In the genomic region with DNA sequence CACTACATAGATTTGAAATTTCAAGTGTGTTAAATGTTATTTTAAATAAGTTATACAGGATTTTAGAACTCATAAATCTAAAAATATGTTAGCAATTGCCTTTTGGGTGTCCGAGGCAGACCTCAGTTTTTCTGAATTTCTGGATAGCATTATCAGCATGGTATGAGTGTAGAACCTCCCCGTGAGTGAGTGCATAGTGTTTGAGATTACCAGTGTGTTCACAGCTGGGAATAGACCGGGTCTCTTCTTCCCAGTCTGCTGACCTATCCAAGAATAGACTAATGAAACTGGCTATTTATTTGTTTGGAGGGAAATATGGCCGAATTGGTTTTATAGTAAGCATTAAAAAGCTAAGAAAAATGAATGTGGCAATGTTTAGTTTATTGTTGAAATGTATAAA, we compare ENCODE assay signal across 10 mouse cellular contexts. TPM values are rescaled to one million over a fixed set of nuclear protein-coding genes. Genes with fewer than 3 reads are reported as not detected.
A peak's percentile ranks its signal among the peaks of the same experiment; 100 is the strongest.
DNase-seq lines count a peak whose midpoint lies in the region; ATAC-seq and TF ChIP-seq lines count a peak whose summit lies in the region.
"Had no signal": no experiment of that assay in that cellular context is flagged by ENCODE, and none has a peak within 500 bp of the region (broad histone marks: within the 10 kb centered on the region; RNA-seq: fewer than 3 reads in every experiment).

No protein-coding gene starts in this region.

- ATAC-seq in heart, embryonic 14.5 days (ENCODE audit: insufficient number of reproducible peaks, insufficient read depth, low FRiP score, low read depth): no peak
- ATAC-seq in liver, embryonic 15.5 days (ENCODE audit: insufficient read depth): peak; percentile 38; the same call in 1 of the 2 replicates

- 15% methylated on average over 4 of the region's 4 CpGs for WGBS in heart, embryonic 14.5 days
- WGBS in liver, embryonic 15.5 days (ENCODE audit: insufficient replicate concordance): 25% methylated on average over 4 of the region's 4 CpGs

- H3K27ac ChIP-seq in heart, embryonic 14.5 days (replicated peaks in 1 of 2; ENCODE audit: control insufficient read depth in 1 of 2, insufficient read depth in 1 of 2, low read depth in 2 of 2, low read length in 2 of 2): peak overlapping the region in 1 of 2 experiments; percentile 61; a peak in 2 of 4 replicates
- no peak overlapping the region for H3K27ac ChIP-seq in CH12.LX (ENCODE audit: insufficient read depth, low read depth)
- no peak overlapping the region for H3K27ac ChIP-seq in MEL (ENCODE audit: control insufficient read depth, low read depth, low read length)
- H3K27ac ChIP-seq in liver, embryonic 15.5 days (replicated peaks): no peak overlapping the region

- peak overlapping the region; percentile 86 for H3K4me2 ChIP-seq in heart, embryonic 14.5 days (ENCODE audit: low read length)
- H3K4me2 ChIP-seq in CH12.LX (ENCODE audit: insufficient read depth, low read depth, poor library complexity, severe bottlenecking): peak overlapping the region; percentile 69; the same call in 1 of the 2 replicates
- H3K4me2 ChIP-seq in liver, embryonic 15.5 days: peak overlapping the region; percentile 87

- TF ChIP-seq RAD21 in CH12.LX (IDR thresholded peaks at IDR 0.05; ENCODE audit: low read depth, low read length) (no peak), MEL (IDR thresholded peaks at IDR 0.05; ENCODE audit: low read depth, low read length) (no peak)

- in situ Hi-C loops in CH12.LX (cut with MboI; ENCODE audit: low pct_ligation_motif_present, low pct_unique_long_range_greater_than_20kb, low sequenced_read_pairs): no loop called here

- TF ChIP-seq CTCF in CH12.LX (conservative IDR thresholded peaks at IDR 0.05 in 1 of 2, IDR thresholded peaks at IDR 0.05 in 1 of 2; ENCODE audit: low read depth in 2 of 2, low read length in 2 of 2): no peak
- no peak for TF ChIP-seq CTCF in MEL (IDR thresholded peaks at IDR 0.05 in 2 of 3, conservative IDR thresholded peaks at IDR 0.05 in 1 of 3; ENCODE audit: control insufficient read depth in 1 of 3, insufficient read depth in 1 of 3, low read depth in 2 of 3, low read length in 3 of 3, poor library complexity in 1 of 3, severe bottlenecking in 1 of 3)

- H3K79me2 ChIP-seq in CH12.LX (replicated peaks; ENCODE audit: control insufficient read depth, extremely low read depth, insufficient read depth, poor library complexity, severe bottlenecking): peaks cover 67% of the 10 kb centered on the region
- H3K79me2 ChIP-seq in MEL (ENCODE audit: control insufficient read depth, insufficient read depth, low read length, poor library complexity): peaks cover 64% of the 10 kb centered on the region

- no peaks in the 10 kb centered on the region for H3K27me3 ChIP-seq in heart, embryonic 14.5 days (ENCODE audit: control insufficient read depth, insufficient read depth, low read length)
- no peaks in the 10 kb centered on the region for H3K27me3 ChIP-seq in CH12.LX (replicated peaks)
- no peaks in the 10 kb centered on the region for H3K27me3 ChIP-seq in MEL (ENCODE audit: control insufficient read depth in 1 of 2, insufficient read depth in 2 of 2, low read length in 2 of 2)
- no peaks in the 10 kb centered on the region for H3K27me3 ChIP-seq in liver, embryonic 15.5 days
- H3K27me3 ChIP-seq: forebrain, embryonic 13.5 days; neural tube, embryonic 13.5 days had no signal

- TF ChIP-seq POLR2A in CH12.LX (IDR thresholded peaks at IDR 0.05; ENCODE audit: low read depth, low read length) (no peak), MEL (IDR thresholded peaks at IDR 0.05; ENCODE audit: control insufficient read depth in 1 of 2, insufficient read depth in 1 of 2, low read depth in 1 of 2, low read length in 2 of 2, poor library complexity in 1 of 2) (no peak)

- H3K9me3 ChIP-seq in heart, embryonic 14.5 days (ENCODE audit: control insufficient read depth, low read length): no peaks in the 10 kb centered on the region
- H3K9me3 ChIP-seq in CH12.LX (replicated peaks; ENCODE audit: low read length) (no peaks in the 10 kb centered on the region), MEL (replicated peaks; ENCODE audit: insufficient read depth, low read length) (no peaks in the 10 kb centered on the region)
- H3K9me3 ChIP-seq in liver, embryonic 15.5 days (replicated peaks): no peaks in the 10 kb centered on the region
- H3K9me3 ChIP-seq: forebrain, embryonic 13.5 days; G1E; neural tube, embryonic 13.5 days had no signal

- DNase-seq in heart, adult 8-10 months (ENCODE audit: low spot score): no peak
- no peak for DNase-seq in CH12.LX (ENCODE audit: extremely low read depth)
- peak; percentile 28 for DNase-seq in MEL (ENCODE audit: low read depth, low spot score)
- no peak for DNase-seq in right cerebral cortex, adult 18-20 months
- no peak for DNase-seq in cerebellum, adult 8-10 months

- dilution Hi-C loops in CH12.LX (cut with MboI; ENCODE audit: extremely low pct_ligation_motif_present, extremely low pct_unique_long_range_greater_than_20kb, low sequenced_read_pairs): no loop called here

- 0 out of 2 replicates have a peak, but pooled peaks have one; percentile 30 for TF ChIP-seq EP300 in CH12.LX (IDR thresholded peaks at IDR 0.05; ENCODE audit: low read length)
- TF ChIP-seq EP300 in MEL (IDR thresholded peaks at IDR 0.05; ENCODE audit: low read depth in 1 of 2, low read length in 2 of 2): peak in 1 of 2 experiments; percentile 9; a peak in 1 of 4 replicates

- H3K36me3 ChIP-seq in heart, embryonic 14.5 days (ENCODE audit: control insufficient read depth, insufficient read depth, low read length): no peaks in the 10 kb centered on the region
- H3K36me3 ChIP-seq in CH12.LX (replicated peaks in 1 of 2; ENCODE audit: control insufficient read depth in 1 of 2, insufficient read depth in 1 of 2, low read length in 1 of 2) (peaks cover 0 to 10% of the 10 kb centered on the region in 2 experiments), MEL (ENCODE audit: control insufficient read depth in 1 of 2, insufficient read depth in 2 of 2, low read length in 2 of 2) (peaks cover 0 to 23% of the 10 kb centered on the region in 2 experiments; a peak in 3 of 4 replicates)
- H3K36me3 ChIP-seq in liver, embryonic 15.5 days (replicated peaks): no peaks in the 10 kb centered on the region
- H3K36me3 ChIP-seq: neural tube, embryonic 13.5 days had no signal

- peaks cover 3 to 41% of the 10 kb centered on the region in 2 experiments for H3K4me1 ChIP-seq in heart, embryonic 14.5 days (ENCODE audit: control insufficient read depth in 2 of 2, insufficient read depth in 2 of 2, low read length in 2 of 2)
- H3K4me1 ChIP-seq in CH12.LX (ENCODE audit: control insufficient read depth in 1 of 2, insufficient read depth in 2 of 2) (peaks cover 11 to 71% of the 10 kb centered on the region in 2 experiments), MEL (ENCODE audit: control insufficient read depth in 1 of 2, insufficient read depth in 2 of 2, low read length in 2 of 2) (peaks cover 5 to 13% of the 10 kb centered on the region in 2 experiments)
- peaks cover 45% of the 10 kb centered on the region for H3K4me1 ChIP-seq in liver, embryonic 15.5 days (replicated peaks)

- peak overlapping the region; percentile 55 for H3K9ac ChIP-seq in heart, embryonic 14.5 days (ENCODE audit: low read length)
- H3K9ac ChIP-seq in CH12.LX (ENCODE audit: insufficient read depth, low read depth) (peak overlapping the region; percentile 39; the same call in 1 of the 2 replicates), MEL (ENCODE audit: control insufficient read depth, low read depth, low read length, poor library complexity, severe bottlenecking) (peak overlapping the region; percentile 73)
- H3K9ac ChIP-seq in liver, embryonic 15.5 days: no peak overlapping the region

- H3K4me3 ChIP-seq in heart, embryonic 14.5 days (ENCODE audit: control insufficient read depth in 1 of 2, insufficient read depth in 1 of 2, low read depth in 1 of 2, low read length in 2 of 2): peak overlapping the region in 1 of 2 experiments; percentile 51; a peak in 1 of 4 replicates
- H3K4me3 ChIP-seq in CH12.LX (replicated peaks in 1 of 3; ENCODE audit: low read depth in 2 of 3, low read length in 2 of 3, poor library complexity in 1 of 3): peak overlapping the region in 2 of 3 experiments; percentile 56 to 57
- peak overlapping the region in 1 of 2 experiments; percentile 65; a peak in 2 of 4 replicates for H3K4me3 ChIP-seq in MEL (ENCODE audit: control insufficient read depth in 1 of 2, insufficient read depth in 1 of 2, low read depth in 2 of 2, low read length in 2 of 2)
- H3K4me3 ChIP-seq in liver, embryonic 15.5 days (replicated peaks): no peak overlapping the region

TF ChIP-seq in CH12.LX, 34 proteins besides CTCF, POLR2A, EP300 and RAD21 (continues in another document):
- TF ChIP-seq CHD1 (IDR thresholded peaks at IDR 0.05; ENCODE audit: low read depth, low read length) (peak; percentile 28; the same call in 1 of the 2 replicates), KAT2A (IDR thresholded peaks at IDR 0.05; ENCODE audit: insufficient replicate concordance, low read length) (0 out of 2 replicates have a peak, but pooled peaks have one; percentile 18), ZMIZ1 (IDR thresholded peaks at IDR 0.05; ENCODE audit: low read depth, low read length) (no peak), CHD2 (IDR thresholded peaks at IDR 0.05; ENCODE audit: low read length) (0 out of 2 replicates have a peak, but pooled peaks have one; percentile 10), SMC3 (IDR thresholded peaks at IDR 0.05; ENCODE audit: low read depth, low read length) (no peak), PAX5 (IDR thresholded peaks at IDR 0.05; ENCODE audit: low read length) (no peak)

TF ChIP-seq in MEL, 35 proteins besides CTCF, POLR2A, EP300 and RAD21:
- TF ChIP-seq TAL1 (IDR thresholded peaks at IDR 0.05; ENCODE audit: low read length): no peak
- no peak for TF ChIP-seq MAX (IDR thresholded peaks at IDR 0.05; ENCODE audit: low read length)
- TF ChIP-seq RCOR1 (IDR thresholded peaks at IDR 0.05; ENCODE audit: low read depth, low read length): no peak
- no peak for TF ChIP-seq HCFC1 (IDR thresholded peaks at IDR 0.05; ENCODE audit: low read depth, low read length)
- TF ChIP-seq ZMIZ1 (IDR thresholded peaks at IDR 0.05; ENCODE audit: low read depth, low read length): no peak
- no peak for TF ChIP-seq E2F4 (IDR thresholded peaks at IDR 0.05; ENCODE audit: borderline replicate concordance, low read depth, low read length)

RNA-seq across cellular contexts. Expression of a gene that starts 20.3 kb away (rescaled TPM):
- 35.5 and 37.3 TPM in 2 replicates for polyA plus RNA-seq in heart, embryonic 14.5 days (2014; fragmentation: Nextera tagmentation; extraction: Ambion mirVana)
- total RNA-seq in heart, adult 8-10 months (2022): 10 to 100 TPM; 37.2 to 41.2 (median 38.7) TPM
- total RNA-seq in CH12.LX (2012; rRNA removed) (19.5 and 23.2 TPM in 2 replicates), CH12.LX (2014; rRNA removed) (28.6 and 30.4 TPM in 2 replicates), MEL (2012; rRNA removed) (14.8 and 15.6 TPM in 2 replicates)
- polyA plus RNA-seq in CH12.LX (2012; ENCODE audit: insufficient read length, low read depth) (36.6 and 39.9 TPM in 2 replicates), MEL (2012; ENCODE audit: insufficient read depth in 1 of 2, insufficient read length in 2 of 2, low read depth in 1 of 2, low replicate concordance in 2 of 2, missing spikeins in 1 of 2) (10 to 100 TPM; 19.2 to 22.2 TPM)
- polyA plus RNA-seq in liver, embryonic 15.5 days (2015; fragmentation: Nextera tagmentation; extraction: Ambion mirVana): 12.5 and 12.8 TPM in 2 replicates
